Mouse (Mus musculus) midbrain, embryonic 12.5 days (tissue): Measurements from ENCODE around the gene Prkcb. TPM values are rescaled to one million over a fixed set of nuclear protein-coding genes. Genes with fewer than 3 reads are reported as not detected.

Source experiments
- ATAC-seq: fragments of 200-750 bp; cut with Nextera tagmentation; 2 replicates; pipeline ENCODE4 v1.8.0; 2017; ENCODE audit warnings: low read depth, moderate TSS enrichment, moderate library complexity; ENCODE audit not compliant: low FRiP score
- H3K27ac ChIP-seq: fragments of 300-500 bp; sonication (generic); replicated peaks from 2 replicates; pipeline ENCODE4 v1.5.1; 2016; ENCODE audit warnings: mild to moderate bottlenecking
- H3K27me3 ChIP-seq: fragments of 300-500 bp; sonication (generic); 2 replicates; pipeline ENCODE4 v1.6.1; 2016; ENCODE audit warnings: mild to moderate bottlenecking
- H3K36me3 ChIP-seq: fragments of 300-500 bp; sonication (generic); 2 replicates; pipeline ENCODE4 v1.6.1; 2016
- H3K4me1 ChIP-seq: fragments of 300-500 bp; sonication (generic); 2 replicates; pipeline ENCODE4 v1.6.1; 2016
- H3K4me2 ChIP-seq: fragments of 300-500 bp; sonication (generic); replicated peaks from 2 replicates; pipeline ENCODE4 v1.6.1; 2016; ENCODE audit warnings: mild to moderate bottlenecking, moderate library complexity
- H3K4me3 ChIP-seq: fragments of 300-500 bp; sonication (generic); 2 replicates; pipeline ENCODE4 v1.5.1; 2016; ENCODE audit warnings: mild to moderate bottlenecking
- H3K9ac ChIP-seq: fragments of 300-500 bp; sonication (generic); replicated peaks from 2 replicates; pipeline ENCODE4 v1.6.1; 2016; ENCODE audit warnings: mild to moderate bottlenecking, moderate library complexity
- H3K9me3 ChIP-seq: fragments of 300-500 bp; sonication (generic); 2 replicates; pipeline ENCODE4 v1.6.1; 2016; ENCODE audit warnings: mild to moderate bottlenecking
- WGBS: fragments of 180-500 bp; shearing (Covaris S2); methylation state at CpG from one replicate; pipeline ENCODE4 v1.1.7; 2016; 5-methylcytosine and 5-hydroxymethylcytosine counted together
- polyA plus RNA-seq: library from polyadenylated mRNA; unstranded; fragments of >200 nt; fragmentation: Nextera tagmentation; extraction: Ambion mirVana; gene quantifications from 2 replicates; pipeline ENCODE4 v1.2.1, GENCODE M21; 2016

Prkcb gene
- polyA plus RNA-seq, 1 experiment from 2014 or later = 24.2 TPM

- 55% methylated on average over 12 of the region's 12 CpGs for WGBS
- Histone ChIP-seq H3K36me3 (no peaks in the 10 kb centered on the region), H3K4me1 (peaks cover 10% of the 10 kb centered on the region), H3K4me3 (no peak overlapping the region), H3K27me3 (no peaks in the 10 kb centered on the region), H3K9ac (no peak overlapping the region), H3K27ac (peak overlapping the region; percentile 73), H3K4me2 (no peak overlapping the region), H3K9me3 (no peaks in the 10 kb centered on the region)
- ATAC-seq = peak; percentile 71
Observed at GRCm38 (mm10) chr7:122352566-122353277, 64.2 kb downstream of the Prkcb start.

- H3K4me1 ChIP-seq = peaks cover 10% of the 10 kb centered on the region; the same call in 1 of the 2 replicates
- ATAC-seq = no peak
- no peak overlapping the region for H3K4me3 ChIP-seq
- no peak overlapping the region for H3K4me2 ChIP-seq
- H3K36me3 ChIP-seq = no peaks in the 10 kb centered on the region
- H3K9me3 ChIP-seq = no peaks in the 10 kb centered on the region
- H3K27ac ChIP-seq = 0 out of 2 replicates have a peak overlapping the region, but pooled peaks have one; percentile 39
- no peaks in the 10 kb centered on the region for H3K27me3 ChIP-seq
- 79% methylated on average over 4 of the region's 4 CpGs for WGBS
- no peak overlapping the region for H3K9ac ChIP-seq
Observed at GRCm38 (mm10) chr7:122353329-122353728, 64.8 kb downstream of the Prkcb start.

GRCm38 (mm10) chr7:122356941-122357340, 68.4 kb downstream of the Prkcb start:
- WGBS = 71% methylated on average over 2 of the region's 2 CpGs
- H3K4me2 ChIP-seq = no peak overlapping the region
- no peak overlapping the region for H3K4me3 ChIP-seq
- H3K36me3 ChIP-seq = no peaks in the 10 kb centered on the region
- H3K4me1 ChIP-seq = peaks cover 10% of the 10 kb centered on the region; the same call in 1 of the 2 replicates
- no peak overlapping the region for H3K27ac ChIP-seq
- ATAC-seq = no peak
- no peaks in the 10 kb centered on the region for H3K27me3 ChIP-seq
- no peak overlapping the region for H3K9ac ChIP-seq
- no peaks in the 10 kb centered on the region for H3K9me3 ChIP-seq

GRCm38 (mm10) chr7:122357847-122358246, 69.3 kb downstream of the Prkcb start:
- no peak overlapping the region for H3K4me2 ChIP-seq
- H3K27ac ChIP-seq = no peak overlapping the region
- ATAC-seq = no peak
- no peaks in the 10 kb centered on the region for H3K9me3 ChIP-seq
- no peaks in the 10 kb centered on the region for H3K27me3 ChIP-seq
- no peak overlapping the region for H3K4me3 ChIP-seq
- WGBS = 91% methylated on average over 7 of the region's 7 CpGs
- peaks cover under 1% of the 10 kb centered on the region; the same call in 1 of the 2 replicates for H3K4me1 ChIP-seq
- no peaks in the 10 kb centered on the region for H3K36me3 ChIP-seq
- no peak overlapping the region for H3K9ac ChIP-seq

- H3K4me1 ChIP-seq = no peaks in the 10 kb centered on the region
- no peak overlapping the region for H3K27ac ChIP-seq
- H3K4me3 ChIP-seq = no peak overlapping the region
- no peaks in the 10 kb centered on the region for H3K27me3 ChIP-seq
- ATAC-seq = no peak
- no peak overlapping the region for H3K9ac ChIP-seq
- 70% methylated on average over 1 of the region's 1 CpGs for WGBS
- H3K4me2 ChIP-seq = no peak overlapping the region
- H3K9me3 ChIP-seq = no peaks in the 10 kb centered on the region
- no peaks in the 10 kb centered on the region for H3K36me3 ChIP-seq
Observed at GRCm38 (mm10) chr7:122366635-122367034, 78.1 kb downstream of the Prkcb start.

GRCm38 (mm10) chr7:122367303-122368007, 78.9 kb downstream of the Prkcb start:
- Histone ChIP-seq H3K4me1 (no peaks in the 10 kb centered on the region), H3K4me3 (no peak overlapping the region), H3K9me3 (no peaks in the 10 kb centered on the region), H3K9ac (no peak overlapping the region), H3K27ac (no peak overlapping the region), H3K27me3 (no peaks in the 10 kb centered on the region), H3K36me3 (no peaks in the 10 kb centered on the region), H3K4me2 (no peak overlapping the region)
- no peak for ATAC-seq
- WGBS = 91% methylated on average over 7 of the region's 7 CpGs

- H3K4me3 ChIP-seq = no peak overlapping the region
- H3K9me3 ChIP-seq = no peaks in the 10 kb centered on the region
- no peaks in the 10 kb centered on the region for H3K36me3 ChIP-seq
- H3K27me3 ChIP-seq = no peaks in the 10 kb centered on the region
- no peak for ATAC-seq
- no peak overlapping the region for H3K27ac ChIP-seq
- H3K4me2 ChIP-seq = no peak overlapping the region
- WGBS = 91% methylated on average over 12 of the region's 12 CpGs
- no peak overlapping the region for H3K9ac ChIP-seq
- no peaks in the 10 kb centered on the region for H3K4me1 ChIP-seq
Observed at GRCm38 (mm10) chr7:122370488-122370887, 81.9 kb downstream of the Prkcb start.

- WGBS = 79% methylated on average over 5 of the region's 5 CpGs
- ATAC-seq = no peak
Observed at GRCm38 (mm10) chr7:122371947-122372346, 83.4 kb downstream of the Prkcb start.

GRCm38 (mm10) chr7:122372349-122372748, 83.8 kb downstream of the Prkcb start:
- 73% methylated on average over 3 of the region's 3 CpGs for WGBS
- Histone ChIP-seq H3K9ac (no peak overlapping the region), H3K4me2 (no peak overlapping the region), H3K27me3 (no peaks in the 10 kb centered on the region), H3K36me3 (no peaks in the 10 kb centered on the region), H3K9me3 (no peaks in the 10 kb centered on the region), H3K27ac (no peak overlapping the region), H3K4me1 (no peaks in the 10 kb centered on the region), H3K4me3 (no peak overlapping the region)
- ATAC-seq = no peak

More at GRCm38 (mm10) chr7:122371947-122372346, 83.4 kb downstream of the Prkcb start:
- Histone ChIP-seq H3K27me3 (no peaks in the 10 kb centered on the region), H3K4me1 (no peaks in the 10 kb centered on the region), H3K27ac (no peak overlapping the region), H3K36me3 (no peaks in the 10 kb centered on the region), H3K4me3 (no peak overlapping the region), H3K9ac (no peak overlapping the region), H3K4me2 (no peak overlapping the region), H3K9me3 (no peaks in the 10 kb centered on the region)

GRCm38 (mm10) chr7:122376845-122377244, 88.3 kb downstream of the Prkcb start:
- ATAC-seq = no peak
- H3K9me3 ChIP-seq = no peaks in the 10 kb centered on the region
- no peak overlapping the region for H3K4me2 ChIP-seq
- H3K4me3 ChIP-seq = no peak overlapping the region
- H3K27ac ChIP-seq = no peak overlapping the region
- no peak overlapping the region for H3K9ac ChIP-seq
- no peaks in the 10 kb centered on the region for H3K27me3 ChIP-seq
- H3K4me1 ChIP-seq = peaks cover 14% of the 10 kb centered on the region
- H3K36me3 ChIP-seq = no peaks in the 10 kb centered on the region

GRCm38 (mm10) chr7:122377967-122378366, 89.4 kb downstream of the Prkcb start:
- Histone ChIP-seq H3K27me3 (no peaks in the 10 kb centered on the region), H3K36me3 (no peaks in the 10 kb centered on the region), H3K27ac (no peak overlapping the region), H3K9me3 (no peaks in the 10 kb centered on the region), H3K4me3 (no peak overlapping the region), H3K9ac (no peak overlapping the region), H3K4me1 (peaks cover 14% of the 10 kb centered on the region), H3K4me2 (no peak overlapping the region)
- no peak for ATAC-seq
- 83% methylated on average over 3 of the region's 3 CpGs for WGBS

- no peak for ATAC-seq
Observed at GRCm38 (mm10) chr7:122378473-122378872, 89.9 kb downstream of the Prkcb start.

More at GRCm38 (mm10) chr7:122378473-122378872, 89.9 kb downstream of the Prkcb start:
- Histone ChIP-seq H3K4me3 (no peak overlapping the region), H3K27ac (no peak overlapping the region), H3K9ac (no peak overlapping the region), H3K36me3 (no peaks in the 10 kb centered on the region), H3K4me1 (peaks cover 14% of the 10 kb centered on the region), H3K27me3 (no peaks in the 10 kb centered on the region), H3K4me2 (no peak overlapping the region), H3K9me3 (no peaks in the 10 kb centered on the region)
- 60% methylated on average over 10 of the region's 10 CpGs for WGBS
